Mouse (Mus musculus) brain, embryonic 14.5 days (tissue): ENCODE measurements around the gene Alk.

Experiments
- CTCF ChIP-seq: fragments of 200-500 bp; IDR thresholded peaks from 2 replicates; pipeline ENCODE4 v1.5.1; 2012; ENCODE audit warnings: inconsistent platforms, mild to moderate bottlenecking, moderate library complexity, borderline replicate concordance; ENCODE audit not compliant: insufficient read depth, insufficient read length; ENCODE audit errors: extremely low read depth
- POLR2A ChIP-seq: fragments of 200-500 bp; IDR thresholded peaks from 2 replicates; pipeline ENCODE4 v1.6.1; 2012; ENCODE audit warnings: mild to moderate bottlenecking, inconsistent platforms, borderline replicate concordance; ENCODE audit not compliant: poor library complexity, insufficient read depth, insufficient read length, severe bottlenecking; ENCODE audit errors: extremely low read depth

- TF ChIP-seq POLR2A (no peak), CTCF (no peak)
Measured at GRCm38 (mm10) chr17:72039176-72039948, 565.1 kb downstream of the Alk start.
